Mouse (Mus musculus): ENCODE results near the gene Atp1a4. TPM values are rescaled to one million over a fixed set of nuclear protein-coding genes. Genes with fewer than 3 reads are reported as not detected.

Atp1a4 gene
- 0.06 TPM in 1 of 2 replicates, not detected in the other for polyA plus RNA-seq (2012; rRNA removed)

DNA sequence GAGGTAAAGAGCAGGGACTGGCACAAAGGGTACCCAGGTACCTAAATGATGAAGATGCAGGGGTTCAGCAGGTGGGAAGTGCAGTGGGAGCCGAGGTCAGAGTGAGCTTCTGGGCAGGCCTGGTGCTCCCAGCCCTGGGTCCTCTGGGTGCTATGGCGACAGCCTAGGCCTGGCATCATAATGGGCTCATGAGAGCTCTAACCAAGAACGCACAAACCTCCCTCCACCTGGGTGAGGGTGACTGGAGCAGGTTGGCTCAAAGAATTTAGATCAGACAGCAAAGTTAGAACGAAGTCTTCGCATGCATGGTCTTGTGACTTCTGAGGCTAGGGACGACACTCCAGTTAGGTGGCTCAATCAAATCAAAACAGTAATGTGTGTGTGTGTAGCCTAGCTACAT lies at the start of gene Atp1a4:
Gene Atp1a4 (minus strand): TSS at position 101 of the 400 bp plus-strand sequence.

DNA sequence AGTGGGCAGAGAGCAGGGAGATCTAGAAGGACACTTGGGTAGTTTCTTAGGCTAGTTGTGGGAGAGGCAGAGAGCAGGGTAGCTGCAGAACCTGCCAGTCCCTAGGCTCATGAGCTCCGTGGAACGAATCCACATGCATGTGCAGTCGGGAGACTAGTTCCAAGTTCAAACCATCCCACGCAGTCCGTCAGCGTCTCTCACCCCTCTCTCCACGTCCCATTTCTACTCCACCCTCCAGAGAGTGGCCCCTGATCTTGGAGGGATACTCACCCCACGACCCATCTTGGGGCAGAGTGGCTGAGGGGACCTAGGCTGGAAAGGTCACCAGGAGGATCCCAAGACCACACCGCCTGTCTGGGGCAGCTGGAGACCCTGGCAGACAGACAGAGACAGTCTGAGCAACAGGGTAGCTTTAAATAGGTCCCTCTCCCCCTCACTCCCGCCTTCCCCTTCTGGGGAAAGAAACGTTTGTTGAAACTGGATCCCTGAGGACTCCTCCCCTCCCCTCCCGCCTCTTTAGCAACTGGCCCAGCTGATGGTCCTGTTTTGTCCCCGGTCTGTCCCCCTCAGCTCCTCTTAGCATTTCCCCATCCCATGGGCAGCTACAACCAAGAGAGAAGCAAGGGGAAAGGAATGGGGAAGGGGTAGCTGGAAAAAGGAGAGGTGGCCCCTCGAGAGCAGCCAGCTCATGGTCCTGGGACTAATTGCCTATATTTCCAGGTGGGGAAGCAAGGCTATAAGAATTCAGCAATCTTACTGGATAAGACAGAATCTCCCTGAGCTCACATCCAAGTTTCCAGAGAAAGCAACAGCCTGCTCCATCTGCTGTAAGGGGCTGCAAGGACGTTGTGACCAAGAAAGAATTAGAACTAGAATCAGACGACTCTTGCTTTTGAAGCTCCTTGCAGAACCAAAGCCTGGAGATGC lies 39.7 kb upstream of the Atp1a4 start, which contains the start of gene Atp1a2:
Gene Atp1a2 (minus strand): TSS at position 454 of the 927 bp plus-strand sequence.

DNA sequence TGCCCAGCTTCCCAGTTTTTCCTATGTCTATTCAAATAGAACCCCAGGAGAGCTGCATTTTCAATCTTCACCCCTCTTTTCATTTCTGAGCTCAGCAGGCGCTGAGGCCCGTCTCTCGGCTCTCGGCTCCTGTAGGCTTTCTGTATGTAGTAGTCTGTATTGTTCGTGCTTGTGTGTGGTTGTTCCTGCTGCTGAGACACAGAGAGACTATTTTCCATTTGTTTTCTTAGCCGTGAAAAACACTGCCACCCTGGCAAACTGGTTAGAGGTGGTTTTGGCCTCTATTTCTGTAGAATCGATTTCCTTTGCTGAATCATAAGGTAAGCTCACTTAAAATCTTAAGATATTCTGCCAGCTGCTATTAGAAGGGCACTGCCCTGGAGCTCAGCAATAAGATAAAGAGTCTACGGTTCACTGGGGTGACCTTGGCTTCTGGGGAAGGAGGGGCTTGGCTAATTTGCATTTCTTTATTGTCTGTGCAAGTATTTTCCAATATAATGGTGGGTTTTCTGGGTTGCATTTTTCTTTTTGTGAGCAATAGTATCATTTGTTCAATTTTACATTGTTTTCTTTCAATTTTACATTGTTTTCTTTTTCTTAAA lies 3.4 kb upstream of the Atp1a4 start, which contains the start of gene Igsf8:
Gene Igsf8 (plus strand): TSS at position 165 of the 602 bp plus-strand sequence.

DNA sequence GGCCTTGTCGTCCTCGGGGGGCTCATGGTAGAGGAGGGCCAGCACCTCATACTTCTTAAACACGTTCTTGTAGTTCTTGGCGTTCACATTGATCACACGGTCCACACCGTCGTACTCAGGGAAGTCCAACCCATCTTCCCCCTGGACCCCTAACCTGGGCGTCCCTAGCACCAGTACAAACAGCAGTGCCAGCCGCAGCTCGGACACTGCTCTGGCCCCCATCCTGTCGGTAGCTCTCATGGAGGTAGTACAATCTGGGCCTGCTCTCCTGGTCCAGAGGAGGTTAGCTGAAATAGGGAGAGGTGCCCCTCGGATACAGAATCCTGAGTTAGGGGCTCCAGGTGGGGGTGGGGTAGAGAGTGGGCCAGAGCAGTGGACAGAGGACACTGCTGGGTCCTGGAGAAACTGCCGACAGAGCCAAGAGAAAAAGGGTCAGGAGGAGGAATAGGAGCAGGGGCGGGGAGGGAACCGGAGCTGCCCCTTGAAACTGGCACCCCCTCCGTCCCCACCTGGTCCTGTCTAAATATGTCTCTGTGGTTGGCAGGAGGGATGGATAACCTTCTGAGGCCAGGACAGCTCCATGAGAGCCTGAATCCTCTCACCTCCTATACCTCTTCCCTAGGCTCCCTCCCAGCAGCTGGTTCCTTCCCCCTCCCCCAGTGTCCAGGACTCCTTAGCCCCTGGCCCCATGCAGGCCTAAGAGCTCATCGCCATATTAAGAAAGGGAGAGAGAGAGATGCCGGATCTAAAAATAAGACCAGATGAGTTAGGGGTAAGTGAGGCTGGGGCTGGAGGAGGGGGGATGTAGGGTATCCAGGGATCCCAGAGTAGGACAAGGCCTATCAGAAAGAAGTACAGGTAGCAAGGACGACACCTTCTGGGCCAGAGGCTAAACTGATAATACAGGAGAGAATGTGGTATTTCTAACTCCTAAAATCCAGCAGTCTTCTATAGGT lies 38.5 kb downstream of the Atp1a4 start, which contains the start of gene Casq1:
Gene Casq1 (minus strand): TSS at position 418 of the 956 bp plus-strand sequence.

DNA sequence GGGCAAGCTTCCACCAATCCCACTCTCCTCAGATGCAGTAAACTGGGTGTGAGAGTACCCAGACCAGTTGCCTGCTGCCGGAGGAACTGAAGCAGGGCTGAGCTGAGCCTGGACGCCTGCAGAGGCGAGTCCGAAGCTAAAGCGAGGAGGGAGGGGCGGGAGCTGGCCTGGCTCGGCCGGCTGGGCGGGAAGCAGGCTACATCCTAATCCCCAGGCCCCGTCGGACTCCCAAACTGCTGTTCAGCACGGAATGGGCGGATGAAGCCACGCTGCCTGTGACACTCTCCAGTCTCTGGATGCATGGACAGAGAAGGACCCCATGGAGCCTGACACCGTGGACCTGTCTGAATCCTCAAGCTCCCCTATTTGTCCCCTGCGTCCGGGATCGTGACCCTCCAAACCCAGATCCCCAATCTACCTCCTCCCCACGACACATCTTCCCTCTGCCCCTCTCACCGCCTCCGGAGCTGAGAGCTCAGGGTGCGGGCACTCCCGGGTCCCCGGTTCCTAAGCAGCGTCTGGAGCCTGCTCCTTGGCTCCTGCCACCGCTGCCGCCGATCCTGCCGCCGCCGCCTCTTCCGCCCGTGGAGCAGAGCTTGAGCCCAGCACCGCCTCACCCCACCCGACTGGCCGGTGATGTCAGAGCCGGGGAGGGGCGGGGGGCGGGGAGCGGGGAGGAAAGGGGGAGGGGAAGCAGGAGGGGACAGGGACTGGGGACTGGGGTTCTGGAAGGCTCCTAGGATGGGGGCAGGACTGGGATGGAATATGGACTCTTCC lies 51.9 kb downstream of the Atp1a4 start, which contains the start of gene Pea15a:
Gene Pea15a (minus strand): TSS at position 664 of the 777 bp plus-strand sequence.

Other genes with a start within 250 kb of the Atp1a4 start
- 2.5 and 2.6 TPM in 2 replicates for gene Vangl2, start 230.0 kb downstream of the Atp1a4 start, polyA plus RNA-seq (2012; rRNA removed)
- gene Nhlh1, start 200.8 kb downstream of the Atp1a4 start, polyA plus RNA-seq (2012; rRNA removed), result not detected in 2 replicates
- 26.1 and 37.2 TPM in 2 replicates for gene Copa, start 175.9 kb downstream of the Atp1a4 start, polyA plus RNA-seq (2012; rRNA removed)
- 99.1 and 101 TPM in 2 replicates for gene Ncstn, start 175.6 kb downstream of the Atp1a4 start, polyA plus RNA-seq (2012; rRNA removed)
- 41.3 and 47.3 TPM in 2 replicates for gene Pex19, start 131.7 kb downstream of the Atp1a4 start, polyA plus RNA-seq (2012; rRNA removed)
- 43.7 and 46.7 TPM in 2 replicates for gene Dcaf8, start 110.3 kb downstream of the Atp1a4 start, polyA plus RNA-seq (2012; rRNA removed)
- gene Pea15a, start 51.6 kb downstream of the Atp1a4 start, polyA plus RNA-seq (2012; rRNA removed), result 26.6 and 27.5 TPM in 2 replicates
- 0.22 and 0.60 TPM in 2 replicates for gene Casq1, start 38.5 kb downstream of the Atp1a4 start, polyA plus RNA-seq (2012; rRNA removed)
- gene Igsf8, start 3.2 kb upstream of the Atp1a4 start, polyA plus RNA-seq (2012; rRNA removed), result 141 and 148 TPM in 2 replicates
- 10.9 and 12.5 TPM in 2 replicates for gene Atp1a2, start 39.6 kb upstream of the Atp1a4 start, polyA plus RNA-seq (2012; rRNA removed)
- 0.27 and 0.28 TPM in 2 replicates for gene Kcnj9, start 70.9 kb upstream of the Atp1a4 start, polyA plus RNA-seq (2012; rRNA removed)
- gene Kcnj10, start 82.8 kb upstream of the Atp1a4 start, polyA plus RNA-seq (2012; rRNA removed), result 0.76 and 0.86 TPM in 2 replicates
- 7.3 and 8.8 TPM in 2 replicates for gene Pigm, start 118.1 kb upstream of the Atp1a4 start, polyA plus RNA-seq (2012; rRNA removed)
- gene Slamf9, start 216.9 kb upstream of the Atp1a4 start, polyA plus RNA-seq (2012; rRNA removed), result 1.8 and 2.3 TPM in 2 replicates
- gene Igsf9, start 223.4 kb upstream of the Atp1a4 start, polyA plus RNA-seq (2012; rRNA removed), result 165 and 216 TPM in 2 replicates
- 382 and 458 TPM in 2 replicates for gene Tagln2, start 241.6 kb upstream of the Atp1a4 start, polyA plus RNA-seq (2012; rRNA removed)

Data from colon, adult 2 months (tissue).